Mouse (Mus musculus): ENCODE results near the gene Nudt9. TPM values are rescaled to one million over a fixed set of nuclear protein-coding genes. Genes with fewer than 3 reads are reported as not detected.

The Nudt9 gene
- polyA plus RNA-seq (2017; shearing (Covaris generic)): 21.1 TPM

DNA sequence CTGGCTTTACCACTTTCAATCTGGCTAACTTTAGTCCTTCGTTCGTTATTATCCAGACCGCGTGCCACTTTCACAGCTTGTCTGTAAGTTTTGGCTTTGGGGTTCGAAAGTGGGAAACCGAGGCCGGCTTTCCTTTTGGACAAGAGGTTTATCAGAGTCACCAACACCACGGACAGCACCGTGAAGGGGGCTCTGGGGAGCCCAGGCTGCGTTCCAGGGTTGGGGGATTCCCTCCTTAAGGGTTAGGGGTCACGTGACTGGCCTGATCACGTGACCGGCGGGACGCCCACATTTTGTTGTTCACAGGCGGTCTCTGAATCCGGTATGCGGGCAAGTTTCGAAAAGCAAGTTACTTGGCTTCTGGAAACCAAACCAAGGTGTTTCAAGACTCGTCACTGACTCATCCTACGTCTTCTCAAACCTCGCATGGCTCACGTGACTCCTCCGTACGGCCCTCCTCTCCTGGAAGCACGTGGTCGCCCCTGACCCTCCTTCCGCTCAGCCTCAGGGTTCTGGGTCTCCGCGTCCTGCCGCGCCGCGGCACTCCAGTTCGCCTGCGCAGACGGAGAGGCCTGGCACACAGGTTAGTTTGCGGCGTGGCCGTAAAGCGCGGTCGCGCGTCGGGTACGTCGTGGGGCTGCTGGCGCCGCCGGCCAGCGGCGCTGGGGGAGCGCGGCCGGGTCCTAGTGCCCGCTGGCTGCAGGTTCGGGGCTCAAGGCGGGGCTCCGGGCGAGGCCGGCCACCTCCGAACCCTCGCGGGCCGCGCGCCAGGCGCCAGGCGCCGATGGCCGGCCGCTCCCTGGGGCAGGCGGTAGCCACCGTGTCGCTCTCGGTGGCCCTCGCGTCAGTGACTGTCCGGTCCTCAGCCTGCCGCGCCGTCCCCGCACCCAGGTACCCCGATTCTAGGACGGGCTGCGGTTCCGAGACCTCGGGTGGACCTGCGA lies at the start of gene Nudt9:
Gene Nudt9 (plus strand): TSS at position 51 of the 944 bp plus-strand sequence.

DNA sequence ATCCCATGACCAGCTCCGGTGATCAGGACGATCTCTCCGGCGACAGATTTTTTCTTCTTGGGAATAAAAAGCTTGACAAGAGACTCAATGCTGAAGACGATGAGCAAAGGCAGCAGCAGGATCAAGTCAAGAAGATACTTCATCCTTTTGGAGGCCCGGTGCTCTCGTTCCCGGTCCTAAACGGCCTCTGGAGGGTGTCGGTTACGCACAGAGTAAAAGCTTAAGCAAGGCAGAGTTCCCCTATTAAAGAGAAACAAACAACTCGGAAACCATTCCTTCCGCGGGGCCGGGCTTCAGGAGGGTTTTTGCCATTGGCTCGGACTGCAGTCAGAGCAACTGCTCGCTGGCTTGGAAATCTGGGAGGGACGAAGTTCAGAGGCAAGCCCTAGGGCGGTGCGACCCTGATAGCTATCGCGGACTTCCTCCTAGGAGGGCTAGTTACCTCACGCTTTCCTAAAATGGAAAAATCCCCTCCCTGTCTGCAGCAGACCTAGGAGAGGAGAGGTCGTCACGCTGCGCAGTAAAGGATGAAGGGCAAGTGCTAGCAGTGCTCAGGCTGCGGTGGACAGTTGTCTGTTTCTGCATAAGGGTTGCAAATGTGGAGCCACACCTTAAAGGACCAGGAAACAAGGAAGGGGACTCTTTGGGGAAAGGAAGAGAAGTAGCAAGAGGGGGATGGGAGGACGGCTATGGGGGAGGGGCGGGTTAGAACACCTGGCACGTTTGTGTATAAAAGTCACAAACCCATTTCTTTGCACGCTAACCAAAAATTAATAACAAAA lies 24.3 kb upstream of the Nudt9 start, which contains the start of gene Hsd17b11:
Gene Hsd17b11 (minus strand): TSS at position 323 of the 782 bp plus-strand sequence.

DNA sequence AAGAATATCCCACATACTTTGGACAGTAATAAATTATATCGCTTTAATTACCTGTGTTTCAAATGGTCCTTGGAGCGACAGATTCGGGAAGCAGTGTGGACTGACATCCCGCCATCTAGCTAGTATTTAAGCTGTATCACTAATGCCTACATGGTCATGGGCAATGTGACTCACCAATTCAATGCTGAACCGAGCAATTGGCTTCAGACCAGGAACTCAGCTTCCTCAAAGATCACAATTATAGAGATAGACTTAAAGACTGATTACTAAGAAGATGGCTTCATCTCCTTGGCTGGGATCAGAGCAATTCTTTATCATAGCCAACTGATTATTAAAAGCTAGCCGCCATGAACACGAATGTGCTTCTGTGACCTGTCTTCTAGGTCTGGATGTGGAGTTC lies 31.4 kb downstream of the Nudt9 start, which contains the start of gene Gm17660:
Gene Gm17660 (minus strand): TSS at position 101 of the 400 bp plus-strand sequence.

DNA sequence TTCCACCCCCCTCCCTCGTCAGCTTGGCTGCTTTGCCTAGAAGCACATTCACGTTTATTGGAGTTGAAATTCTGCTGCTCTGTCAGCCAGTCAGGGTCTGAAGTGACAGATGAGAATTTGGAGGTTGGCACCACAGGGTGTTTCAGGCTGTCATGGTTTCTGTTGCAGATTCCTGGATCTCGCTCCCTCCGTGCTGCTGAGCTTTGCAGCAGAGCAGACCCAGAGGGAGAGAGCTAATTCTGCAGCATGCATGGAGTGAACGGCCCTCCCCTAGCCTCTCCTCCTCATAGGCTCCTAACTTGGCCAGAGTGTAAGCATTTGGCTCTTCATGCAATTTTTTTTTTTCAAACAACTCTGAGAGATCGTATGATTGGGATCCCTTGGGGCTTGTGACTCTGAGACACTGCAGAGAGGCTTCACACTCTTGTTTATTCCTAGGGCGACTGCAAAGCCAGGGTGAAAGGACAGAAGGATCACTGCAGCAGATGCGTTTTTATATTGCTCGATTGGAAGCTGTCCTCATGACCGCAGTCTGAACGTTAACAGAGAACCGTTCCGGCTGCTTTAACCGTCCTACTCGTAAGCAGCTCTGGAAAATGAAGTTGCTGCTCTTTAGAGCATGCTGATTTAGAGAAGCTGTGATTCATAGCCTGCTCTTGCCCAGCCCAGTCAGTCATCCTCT lies 67.5 kb downstream of the Nudt9 start, which contains the start of gene Sparcl1:
Gene Sparcl1 (minus strand): TSS at position 243 of the 682 bp plus-strand sequence.

Other genes with a start within 250 kb of the Nudt9 start
- gene Klhl8, start 135.0 kb upstream of the Nudt9 start, polyA plus RNA-seq (2017; shearing (Covaris generic)): 0.99 TPM
- gene Hsd17b13, start 68.9 kb upstream of the Nudt9 start, polyA plus RNA-seq (2017; shearing (Covaris generic)): not detected
- 5.6 TPM for gene Hsd17b11, start 24.4 kb upstream of the Nudt9 start, polyA plus RNA-seq (2017; shearing (Covaris generic))
- gene Gm17660, start 31.3 kb downstream of the Nudt9 start, polyA plus RNA-seq (2017; shearing (Covaris generic)): not detected
- gene Sparcl1, start 67.4 kb downstream of the Nudt9 start, polyA plus RNA-seq (2017; shearing (Covaris generic)): not detected
- gene Dspp, start 124.4 kb downstream of the Nudt9 start, polyA plus RNA-seq (2017; shearing (Covaris generic)): not detected
- not detected for gene Dmp1, start 156.3 kb downstream of the Nudt9 start, polyA plus RNA-seq (2017; shearing (Covaris generic))

All from activated CD4-positive, CD25-positive, alpha-beta regulatory T cell, adult 9 weeks (primary cell).